Mouse (Mus musculus): Measurements from ENCODE around the gene Rgs6. TPM values are rescaled to one million over a fixed set of nuclear protein-coding genes. Genes with fewer than 3 reads are reported as not detected.

Rgs6 gene
- total and polyA plus RNA-seq, 3 experiments: 7.3 to 12.6 (median 10.2) TPM

- Histone ChIP-seq H3K9ac (ENCODE audit: low read depth, low read length) (no peak overlapping the region), H3K79me2 (replicated peaks; ENCODE audit: control insufficient read depth, insufficient read depth, low read length) (no peaks in the 10 kb centered on the region), H3K4me1 (ENCODE audit: control insufficient read depth, insufficient read depth, low read length) (no peaks in the 10 kb centered on the region), H3K4me3 (no peak overlapping the region), H3K27me3 (ENCODE audit: control insufficient read depth, insufficient read depth, low read length) (no peaks in the 10 kb centered on the region), H3K27ac (no peak overlapping the region), H3K36me3 (ENCODE audit: control insufficient read depth, insufficient read depth, low read length) (no peaks in the 10 kb centered on the region)
- 72% methylated on average over 7 of the region's 7 CpGs for WGBS
- intact Hi-C loops (cut with DNase I): no loop called here
- TF ChIP-seq EP300 (IDR thresholded peaks at IDR 0.05; ENCODE audit: insufficient read depth, low read depth, low read length) (no peak), CTCF (IDR thresholded peaks at IDR 0.05) (no peak), POLR2A (IDR thresholded peaks at IDR 0.05; ENCODE audit: insufficient read depth, low read depth, low read length) (no peak)
- no peak for DNase-seq
These were observed 538.8 kb downstream of the Rgs6 start for GRCm38 (mm10) chr12:83126923-83127322.

- Histone ChIP-seq H3K4me3 (no peak overlapping the region), H3K27me3 (ENCODE audit: control insufficient read depth, insufficient read depth, low read length) (no peaks in the 10 kb centered on the region), H3K4me1 (ENCODE audit: control insufficient read depth, insufficient read depth, low read length) (no peaks in the 10 kb centered on the region), H3K27ac (no peak overlapping the region), H3K79me2 (replicated peaks; ENCODE audit: control insufficient read depth, insufficient read depth, low read length) (no peaks in the 10 kb centered on the region), H3K9ac (ENCODE audit: low read depth, low read length) (no peak overlapping the region), H3K36me3 (ENCODE audit: control insufficient read depth, insufficient read depth, low read length) (no peaks in the 10 kb centered on the region)
- intact Hi-C loops (cut with DNase I): no loop called here
- no peak for DNase-seq
- TF ChIP-seq POLR2A (IDR thresholded peaks at IDR 0.05; ENCODE audit: insufficient read depth, low read depth, low read length) (no peak), CTCF (IDR thresholded peaks at IDR 0.05) (no peak), EP300 (IDR thresholded peaks at IDR 0.05; ENCODE audit: insufficient read depth, low read depth, low read length) (no peak)
- WGBS: 42% methylated on average over 6 of the region's 6 CpGs
These were observed 539.9 kb downstream of the Rgs6 start for GRCm38 (mm10) chr12:83127955-83128354.

GRCm38 (mm10) chr12:83128606-83129005 lies 540.5 kb downstream of the Rgs6 start:
- Histone ChIP-seq H3K4me3 (no peak overlapping the region), H3K27ac (no peak overlapping the region), H3K36me3 (ENCODE audit: control insufficient read depth, insufficient read depth, low read length) (no peaks in the 10 kb centered on the region), H3K27me3 (ENCODE audit: control insufficient read depth, insufficient read depth, low read length) (no peaks in the 10 kb centered on the region), H3K9ac (ENCODE audit: low read depth, low read length) (no peak overlapping the region), H3K79me2 (replicated peaks; ENCODE audit: control insufficient read depth, insufficient read depth, low read length) (no peaks in the 10 kb centered on the region), H3K4me1 (ENCODE audit: control insufficient read depth, insufficient read depth, low read length) (peaks cover 3% of the 10 kb centered on the region; the same call in 1 of the 2 replicates)
- intact Hi-C loops (cut with DNase I): no loop called here
- WGBS: 67% methylated on average over 3 of the region's 3 CpGs
- DNase-seq: no peak
- TF ChIP-seq EP300 (IDR thresholded peaks at IDR 0.05; ENCODE audit: insufficient read depth, low read depth, low read length) (no peak), POLR2A (IDR thresholded peaks at IDR 0.05; ENCODE audit: insufficient read depth, low read depth, low read length) (no peak), CTCF (IDR thresholded peaks at IDR 0.05) (no peak)

- intact Hi-C loops (cut with DNase I): no loop called here
- H3K36me3 ChIP-seq (ENCODE audit: control insufficient read depth, insufficient read depth, low read length): no peaks in the 10 kb centered on the region
- H3K9ac ChIP-seq (ENCODE audit: low read depth, low read length): no peak overlapping the region
- 42% methylated on average over 4 of the region's 4 CpGs for WGBS
- peaks cover 11% of the 10 kb centered on the region; the same call in 1 of the 2 replicates for H3K4me1 ChIP-seq (ENCODE audit: control insufficient read depth, insufficient read depth, low read length)
- no peak for DNase-seq
- H3K79me2 ChIP-seq (replicated peaks; ENCODE audit: control insufficient read depth, insufficient read depth, low read length): no peaks in the 10 kb centered on the region
- H3K4me3 ChIP-seq: no peak overlapping the region
- H3K27ac ChIP-seq: no peak overlapping the region
- no peak for TF ChIP-seq POLR2A (IDR thresholded peaks at IDR 0.05; ENCODE audit: insufficient read depth, low read depth, low read length)
- TF ChIP-seq CTCF (IDR thresholded peaks at IDR 0.05): no peak
- TF ChIP-seq EP300 (IDR thresholded peaks at IDR 0.05; ENCODE audit: insufficient read depth, low read depth, low read length): no peak
- H3K27me3 ChIP-seq (ENCODE audit: control insufficient read depth, insufficient read depth, low read length): no peaks in the 10 kb centered on the region
These were observed 543.3 kb downstream of the Rgs6 start for GRCm38 (mm10) chr12:83131405-83131804.

- WGBS: 5% methylated on average over 6 of the region's 6 CpGs
- Histone ChIP-seq H3K4me3 (no peak overlapping the region), H3K4me1 (ENCODE audit: control insufficient read depth, insufficient read depth, low read length) (peaks cover 11% of the 10 kb centered on the region; the same call in 1 of the 2 replicates), H3K36me3 (ENCODE audit: control insufficient read depth, insufficient read depth, low read length) (no peaks in the 10 kb centered on the region), H3K79me2 (replicated peaks; ENCODE audit: control insufficient read depth, insufficient read depth, low read length) (no peaks in the 10 kb centered on the region), H3K27me3 (ENCODE audit: control insufficient read depth, insufficient read depth, low read length) (no peaks in the 10 kb centered on the region), H3K27ac (no peak overlapping the region; the same call in 1 of the 2 replicates), H3K9ac (ENCODE audit: low read depth, low read length) (no peak overlapping the region)
- TF ChIP-seq POLR2A (IDR thresholded peaks at IDR 0.05; ENCODE audit: insufficient read depth, low read depth, low read length) (no peak), EP300 (IDR thresholded peaks at IDR 0.05; ENCODE audit: insufficient read depth, low read depth, low read length) (no peak)
- intact Hi-C loops (cut with DNase I): no loop called here
- DNase-seq: peak; percentile 47 to 71
These were observed 545.7 kb downstream of the Rgs6 start for GRCm38 (mm10) chr12:83133827-83134226.

- WGBS: 45% methylated on average over 5 of the region's 5 CpGs
- H3K79me2 ChIP-seq (replicated peaks; ENCODE audit: control insufficient read depth, insufficient read depth, low read length): no peaks in the 10 kb centered on the region
- H3K27me3 ChIP-seq (ENCODE audit: control insufficient read depth, insufficient read depth, low read length): no peaks in the 10 kb centered on the region
- no peaks in the 10 kb centered on the region for H3K36me3 ChIP-seq (ENCODE audit: control insufficient read depth, insufficient read depth, low read length)
- no peak overlapping the region for H3K4me3 ChIP-seq
- intact Hi-C loops (cut with DNase I): no loop called here
- no peak overlapping the region for H3K27ac ChIP-seq
- no peak for TF ChIP-seq CTCF (IDR thresholded peaks at IDR 0.05)
- no peak for TF ChIP-seq POLR2A (IDR thresholded peaks at IDR 0.05; ENCODE audit: insufficient read depth, low read depth, low read length)
- TF ChIP-seq EP300 (IDR thresholded peaks at IDR 0.05; ENCODE audit: insufficient read depth, low read depth, low read length): no peak
- H3K4me1 ChIP-seq (ENCODE audit: control insufficient read depth, insufficient read depth, low read length): peaks cover 11% of the 10 kb centered on the region; the same call in 1 of the 2 replicates
- DNase-seq: peak in 1 of 2 experiments; percentile 14
- no peak overlapping the region for H3K9ac ChIP-seq (ENCODE audit: low read depth, low read length)
These were observed 547.9 kb downstream of the Rgs6 start for GRCm38 (mm10) chr12:83136031-83136430.

Measured in heart, adult 2 months (tissue).